Mouse (Mus musculus) testis, adult 2 months (tissue): ENCODE data around the gene Xpo5.

Source experiments
- CTCF ChIP-seq: fragments of 200-500 bp; IDR thresholded peaks from 2 replicates; pipeline ENCODE4 v1.5.1; 2012; ENCODE audit warnings: low read depth, mild to moderate bottlenecking, inconsistent platforms, low read length, moderate library complexity; ENCODE audit not compliant: control insufficient read depth, insufficient read depth, insufficient replicate concordance
- POLR2A ChIP-seq: fragments of 200-500 bp; IDR thresholded peaks from 2 replicates; pipeline ENCODE4 v1.6.1; 2012; ENCODE audit warnings: low read depth, mild to moderate bottlenecking, inconsistent platforms, low read length, moderate library complexity; ENCODE audit not compliant: control insufficient read depth

DNA sequence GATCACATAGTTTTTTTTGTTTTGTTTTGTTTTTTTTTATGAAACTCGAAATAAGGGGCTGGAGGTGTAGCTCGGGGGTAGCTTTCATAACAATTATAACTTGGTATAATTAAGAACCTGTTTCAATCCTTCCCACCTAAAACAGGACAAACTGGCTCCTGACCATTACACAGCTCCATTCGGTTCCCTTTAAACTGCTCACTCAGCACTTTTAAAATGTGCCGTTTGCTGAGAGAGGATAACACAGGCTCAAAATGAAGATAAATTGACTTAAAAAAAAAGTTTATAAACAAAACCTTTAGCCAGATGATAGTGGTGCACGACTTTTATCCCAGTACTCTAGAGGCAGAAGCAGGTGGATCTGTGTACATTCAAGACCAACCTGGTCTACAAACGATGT, 82.8 kb downstream of the Xpo5 start:
- TF ChIP-seq CTCF (no peak), POLR2A (no peak)
